27 mouse cellular contexts compared by ENCODE assay signal in the genomic region with DNA sequence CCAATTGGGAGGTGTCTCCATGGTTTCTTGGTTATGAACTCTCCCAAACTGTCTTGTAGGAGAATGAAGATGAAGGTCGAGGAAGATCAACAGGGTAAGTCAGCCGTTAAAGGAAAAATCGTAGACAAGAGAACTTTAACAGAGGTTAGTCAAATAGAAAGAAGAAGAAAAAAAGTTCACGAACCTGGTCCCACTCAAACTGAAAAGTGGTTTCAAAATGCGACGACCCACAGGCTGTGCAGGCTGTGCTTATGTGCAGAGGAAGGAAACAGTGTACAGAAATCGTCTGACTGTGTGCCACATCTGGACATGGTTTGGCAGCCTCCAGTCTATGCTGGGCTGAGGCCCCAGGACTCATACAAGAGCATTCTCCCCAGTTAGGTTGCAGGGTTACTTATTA. TPM values are rescaled to one million over a fixed set of nuclear protein-coding genes. Genes with fewer than 3 reads are reported as not detected.
DNase-seq lines count a peak whose midpoint lies in the region; ATAC-seq and TF ChIP-seq lines count a peak whose summit lies in the region.
"Had no signal": no experiment of that assay in that cellular context is flagged by ENCODE, and none has a peak within 500 bp of the region (broad histone marks: within the 10 kb centered on the region; RNA-seq: fewer than 3 reads in every experiment).

No protein-coding gene starts in this region.

- TF ChIP-seq CTCF in kidney, adult 2 months (conservative IDR thresholded peaks at IDR 0.05; ENCODE audit: insufficient read depth, insufficient read length, low read depth, low read length), result no peak

- DNase-seq in kidney, adult 2 months, result no peak
- DNase-seq in A20 (ENCODE audit: low read depth, low spot score) (peak; percentile 90), adipocyte (ENCODE audit: low spot score) (no peak)
- DNase-seq in CD4-positive, CD25-positive, alpha-beta regulatory T cell, adult 2 months (ENCODE audit: low read depth, low spot score), result peak; percentile 49
- DNase-seq in induced T-regulatory cell, adult 2 months (ENCODE audit: low read depth), result peak; percentile 67
- no peak for DNase-seq in embryo, embryonic 10 days (ENCODE audit: low spot score)
- no peak for DNase-seq in layer of hippocampus, postnatal 10 days (ENCODE audit: low spot score in 2 of 2)
- DNase-seq: adrenal gland, postnatal 10 days; adrenal gland, postnatal 36 days; cerebellum, adult 18-20 months; cerebellum, adult 9-11 months; cerebellum, postnatal 25 days; embryo, embryonic 11 days; heart, adult 11 months had no signal

- no peak overlapping the region for H3K4me2 ChIP-seq in kidney, embryonic 15.5 days
- H3K4me2 ChIP-seq: embryonic facial prominence, embryonic 13.5 days; forebrain, embryonic 12.5 days; forebrain, embryonic 15.5 days; heart, embryonic 11.5 days; hindbrain, embryonic 12.5 days; hindbrain, embryonic 15.5 days had no signal

- H3K36me3 ChIP-seq in kidney, embryonic 15.5 days, result no peaks in the 10 kb centered on the region
- no peaks in the 10 kb centered on the region for H3K36me3 ChIP-seq in kidney, adult 2 months (ENCODE audit: control insufficient read depth, insufficient read depth, low read length)
- H3K36me3 ChIP-seq: embryonic facial prominence, embryonic 10.5 days; embryonic facial prominence, embryonic 13.5 days; forebrain, embryonic 12.5 days; forebrain, embryonic 15.5 days; hindbrain, embryonic 12.5 days; hindbrain, embryonic 15.5 days had no signal

- peaks cover 18% of the 10 kb centered on the region for H3K4me1 ChIP-seq in kidney, embryonic 15.5 days
- no peaks in the 10 kb centered on the region for H3K4me1 ChIP-seq in kidney, adult 2 months (ENCODE audit: control insufficient read depth, insufficient read depth, low read length)
- H3K4me1 ChIP-seq: embryonic facial prominence, embryonic 13.5 days; forebrain, embryonic 12.5 days; forebrain, embryonic 15.5 days had no signal

- 0 out of 2 replicates have a peak overlapping the region, but pooled peaks have one; percentile 7 for H3K27ac ChIP-seq in kidney, embryonic 15.5 days
- no peak overlapping the region for H3K27ac ChIP-seq in kidney, adult 2 months (ENCODE audit: insufficient read depth, low read depth, low read length)
- H3K27ac ChIP-seq: embryonic facial prominence, embryonic 10.5 days; embryonic facial prominence, embryonic 13.5 days; forebrain, embryonic 12.5 days; forebrain, embryonic 15.5 days; hindbrain, embryonic 12.5 days; hindbrain, embryonic 15.5 days had no signal

- no peak for ATAC-seq in kidney, embryonic 15.5 days (replicated peaks; ENCODE audit: low FRiP score)
- ATAC-seq: activated CD4-positive, CD25-positive, alpha-beta regulatory T cell, adult 4 months; forebrain, embryonic 15.5 days; intestine, embryonic 16.5 days had no signal

- H3K9ac ChIP-seq in kidney, embryonic 15.5 days, result no peak overlapping the region
- H3K9ac ChIP-seq: embryonic facial prominence, embryonic 13.5 days; forebrain, embryonic 12.5 days; forebrain, embryonic 15.5 days; hindbrain, embryonic 12.5 days; hindbrain, embryonic 15.5 days had no signal

- no peak overlapping the region for H3K4me3 ChIP-seq in kidney, embryonic 15.5 days (replicated peaks)
- no peak overlapping the region for H3K4me3 ChIP-seq in kidney, adult 2 months (ENCODE audit: insufficient read depth, low read depth, low read length)
- H3K4me3 ChIP-seq: embryonic facial prominence, embryonic 10.5 days; embryonic facial prominence, embryonic 13.5 days; erythroblast, embryonic 14.5 days; forebrain, embryonic 12.5 days; forebrain, embryonic 15.5 days; hindbrain, embryonic 12.5 days; hindbrain, embryonic 15.5 days had no signal

- peaks cover 10% of the 10 kb centered on the region; the same call in 1 of the 2 replicates for H3K27me3 ChIP-seq in kidney, embryonic 15.5 days
- no peaks in the 10 kb centered on the region for H3K27me3 ChIP-seq in kidney, adult 2 months (replicated peaks; ENCODE audit: control insufficient read depth, insufficient read depth, low read length)
- H3K27me3 ChIP-seq: embryonic facial prominence, embryonic 13.5 days; forebrain, embryonic 12.5 days; forebrain, embryonic 15.5 days; hindbrain, embryonic 12.5 days; hindbrain, embryonic 15.5 days had no signal

- TF ChIP-seq POLR2A in kidney, adult 2 months (IDR thresholded peaks at IDR 0.05; ENCODE audit: low read depth, low read length), result no peak

- no peaks in the 10 kb centered on the region for H3K9me3 ChIP-seq in kidney, embryonic 15.5 days (replicated peaks)
- H3K9me3 ChIP-seq: embryonic facial prominence, embryonic 10.5 days; embryonic facial prominence, embryonic 13.5 days; forebrain, embryonic 12.5 days; forebrain, embryonic 15.5 days; hindbrain, embryonic 12.5 days; hindbrain, embryonic 15.5 days had no signal

- 78% methylated on average over 7 of the region's 7 CpGs for WGBS in kidney, embryonic 15.5 days
- WGBS in kidney, adult 2 months, result 69% methylated on average over 7 of the region's 7 CpGs

RNA-seq across cellular contexts. Expression of gene Cd83, which starts 32.2 kb away (rescaled TPM):
- polyA plus RNA-seq in kidney, embryonic 15.5 days (2015; fragmentation: Nextera tagmentation; extraction: Ambion mirVana), result 29.4 and 32.4 TPM in 2 replicates
- polyA plus RNA-seq in kidney, adult 2 months (2012; rRNA removed), result 1.8 and 3.3 TPM in 2 replicates
- total RNA-seq in layer of hippocampus, postnatal 10 days (2021), result 1 to 10 TPM; 6.9 to 8.5 TPM
- total RNA-seq: common myeloid progenitor, adult 5-6 weeks had no signal
- polyA plus RNA-seq: C2C12; erythroblast, embryonic 14.5 days had no signal

Comparison
In these comparisons a context has a peak if more than half of its experiments do, and no peak if none do; other contexts are left out.
1. DNase-seq: peak in A20 (single experiment), CD4-positive, CD25-positive, alpha-beta regulatory T cell, adult 2 months (single experiment) and induced T-regulatory cell, adult 2 months (single experiment); none in kidney, adult 2 months (single experiment), embryo, embryonic 10 days (single experiment), adipocyte (single experiment) and layer of hippocampus, postnatal 10 days (0 of 2).